Mouse (Mus musculus): ENCODE data around the gene Cbfa2t3.
A peak's percentile ranks its signal among the peaks of the same experiment; 100 is the strongest.

The Cbfa2t3 gene

GRCm38 (mm10) chr8:122666827-122667226, 32.1 kb downstream of the Cbfa2t3 start:
- no peak for DNase-seq (ENCODE audit: low read depth, low spot score)

GRCm38 (mm10) chr8:122666338-122666764, 32.6 kb downstream of the Cbfa2t3 start:
- DNase-seq (ENCODE audit: low read depth, low spot score), result peak; percentile 62

GRCm38 (mm10) chr8:122665667-122666316, 33.1 kb downstream of the Cbfa2t3 start:
- DNase-seq (ENCODE audit: low read depth, low spot score), result no peak

- no peak for DNase-seq (ENCODE audit: low read depth, low spot score)
These were observed 33.7 kb downstream of the Cbfa2t3 start for GRCm38 (mm10) chr8:122665221-122665620.

GRCm38 (mm10) chr8:122663670-122664069, 35.2 kb downstream of the Cbfa2t3 start:
- DNase-seq (ENCODE audit: low read depth, low spot score), result no peak

GRCm38 (mm10) chr8:122663106-122663505, 35.8 kb downstream of the Cbfa2t3 start:
- no peak for DNase-seq (ENCODE audit: low read depth, low spot score)

GRCm38 (mm10) chr8:122661894-122662293, 37.0 kb downstream of the Cbfa2t3 start:
- DNase-seq (ENCODE audit: low read depth, low spot score), result no peak

- no peak for DNase-seq (ENCODE audit: low read depth, low spot score)
These were observed 37.8 kb downstream of the Cbfa2t3 start for GRCm38 (mm10) chr8:122661138-122661537.

GRCm38 (mm10) chr8:122660022-122660421, 38.9 kb downstream of the Cbfa2t3 start:
- DNase-seq (ENCODE audit: low read depth, low spot score), result peak; percentile 49

GRCm38 (mm10) chr8:122658807-122659160, 40.1 kb downstream of the Cbfa2t3 start:
- DNase-seq (ENCODE audit: low read depth, low spot score), result no peak

- DNase-seq (ENCODE audit: low read depth, low spot score), result no peak
These were observed 40.6 kb downstream of the Cbfa2t3 start for GRCm38 (mm10) chr8:122658149-122658806.

GRCm38 (mm10) chr8:122656056-122656999, 42.6 kb downstream of the Cbfa2t3 start:
- no peak for DNase-seq (ENCODE audit: low read depth, low spot score)

GRCm38 (mm10) chr8:122654768-122655167, 44.1 kb downstream of the Cbfa2t3 start:
- DNase-seq (ENCODE audit: low read depth, low spot score), result no peak

GRCm38 (mm10) chr8:122652643-122653042, 46.3 kb downstream of the Cbfa2t3 start:
- no peak for DNase-seq (ENCODE audit: low read depth, low spot score)

GRCm38 (mm10) chr8:122651326-122651921, 47.5 kb downstream of the Cbfa2t3 start:
- no peak for DNase-seq (ENCODE audit: low read depth, low spot score)

- DNase-seq (ENCODE audit: low read depth, low spot score), result no peak
These were observed 50.5 kb downstream of the Cbfa2t3 start for GRCm38 (mm10) chr8:122648192-122648970.

- DNase-seq (ENCODE audit: low read depth, low spot score), result no peak
These were observed 52.6 kb downstream of the Cbfa2t3 start for GRCm38 (mm10) chr8:122646337-122646736.

GRCm38 (mm10) chr8:122644175-122644954, 54.5 kb downstream of the Cbfa2t3 start:
- DNase-seq (ENCODE audit: low read depth, low spot score), result no peak

- no peak for DNase-seq (ENCODE audit: low read depth, low spot score)
These were observed 56.8 kb downstream of the Cbfa2t3 start for GRCm38 (mm10) chr8:122642071-122642470.

GRCm38 (mm10) chr8:122641406-122641805, 57.5 kb downstream of the Cbfa2t3 start:
- DNase-seq (ENCODE audit: low read depth, low spot score), result no peak
